In the genomic region with DNA sequence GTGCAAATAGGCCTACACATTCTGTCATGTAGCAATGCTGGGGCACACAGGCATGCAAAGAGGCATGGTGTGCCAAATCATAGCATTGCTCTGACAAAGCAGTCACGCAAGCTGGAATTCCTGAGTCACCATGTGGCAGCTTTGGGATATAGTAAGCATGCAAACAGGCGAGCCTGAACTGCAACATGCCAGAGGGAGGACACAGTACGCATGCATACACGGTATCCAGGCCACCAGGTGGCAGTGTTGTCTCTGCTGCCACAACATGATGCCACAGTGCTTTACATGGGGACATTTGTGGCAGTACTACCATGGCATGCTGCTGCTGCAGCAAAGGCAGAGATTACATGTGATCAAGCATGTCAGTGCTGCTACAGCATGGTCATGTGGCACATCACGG, we compare ENCODE assay signal across 9 mouse cellular contexts. TPM values are rescaled to one million over a fixed set of nuclear protein-coding genes. Genes with fewer than 3 reads are reported as not detected.
DNase-seq lines count a peak whose midpoint lies in the region; TF ChIP-seq lines count a peak whose summit lies in the region.
"Had no signal": no experiment of that assay in that cellular context is flagged by ENCODE, and none has a peak within 500 bp of the region (broad histone marks: within the 10 kb centered on the region; RNA-seq: fewer than 3 reads in every experiment).

No protein-coding gene starts in this region.

- DNase-seq in MEL (ENCODE audit: low read depth, low spot score): peak; percentile 87
- peak; percentile 31 for DNase-seq in cerebellum, adult 11 months
- peak; percentile 79 for DNase-seq in forelimb bud, embryonic 11.5 days (ENCODE audit: low read depth, low spot score)
- peak; percentile 79 for DNase-seq in hindbrain, embryonic 10.5 days (ENCODE audit: low spot score)
- peak; percentile 61 for DNase-seq in layer of hippocampus, adult 9-10 months (ENCODE audit: low spot score)
- DNase-seq in lung, postnatal 10 days: peak; percentile 88
- peak; percentile 65 for DNase-seq in ovary, postnatal 14 days (ENCODE audit: low spot score)
- peak; percentile 80 for DNase-seq in thymus, postnatal 14 days

- no peak overlapping the region for H3K4me3 ChIP-seq in MEL (ENCODE audit: control insufficient read depth in 1 of 2, insufficient read depth in 1 of 2, low read depth in 2 of 2, low read length in 2 of 2)
- H3K4me3 ChIP-seq in hindbrain, embryonic 10.5 days: no peak overlapping the region
- H3K4me3 ChIP-seq: lung, embryonic 15.5 days had no signal

- no peaks in the 10 kb centered on the region for H3K9me3 ChIP-seq in MEL (replicated peaks; ENCODE audit: insufficient read depth, low read length)
- H3K9me3 ChIP-seq in hindbrain, embryonic 10.5 days: no peaks in the 10 kb centered on the region
- H3K9me3 ChIP-seq: lung, embryonic 15.5 days had no signal

- no peaks in the 10 kb centered on the region for H3K79me2 ChIP-seq in MEL (ENCODE audit: control insufficient read depth, insufficient read depth, low read length, poor library complexity)

- TF ChIP-seq CTCF in MEL (IDR thresholded peaks at IDR 0.05 in 2 of 3, conservative IDR thresholded peaks at IDR 0.05 in 1 of 3; ENCODE audit: control insufficient read depth in 1 of 3, insufficient read depth in 1 of 3, low read depth in 2 of 3, low read length in 3 of 3, poor library complexity in 1 of 3, severe bottlenecking in 1 of 3): peak; percentile 95 to 99 (median 96)

- no peak overlapping the region for H3K27ac ChIP-seq in MEL (ENCODE audit: control insufficient read depth, low read depth, low read length)
- no peak overlapping the region for H3K27ac ChIP-seq in hindbrain, embryonic 10.5 days
- H3K27ac ChIP-seq: lung, embryonic 15.5 days had no signal

- TF ChIP-seq EP300 in MEL (IDR thresholded peaks at IDR 0.05; ENCODE audit: low read depth in 1 of 2, low read length in 2 of 2): no peak

- H3K36me3 ChIP-seq in MEL (ENCODE audit: control insufficient read depth in 1 of 2, insufficient read depth in 2 of 2, low read length in 2 of 2): no peaks in the 10 kb centered on the region
- no peaks in the 10 kb centered on the region for H3K36me3 ChIP-seq in hindbrain, embryonic 10.5 days
- H3K36me3 ChIP-seq: lung, embryonic 15.5 days had no signal

- H3K27me3 ChIP-seq in MEL (ENCODE audit: control insufficient read depth in 1 of 2, insufficient read depth in 2 of 2, low read length in 2 of 2): no peaks in the 10 kb centered on the region
- no peaks in the 10 kb centered on the region for H3K27me3 ChIP-seq in hindbrain, embryonic 10.5 days (ENCODE audit: insufficient read depth, poor library complexity, severe bottlenecking)
- H3K27me3 ChIP-seq: lung, embryonic 15.5 days had no signal

- WGBS in hindbrain, embryonic 10.5 days: 38% methylated on average over 5 of the region's 5 CpGs

- H3K9ac ChIP-seq in MEL (ENCODE audit: control insufficient read depth, low read depth, low read length, poor library complexity, severe bottlenecking): no peak overlapping the region
- H3K9ac ChIP-seq: lung, embryonic 15.5 days had no signal

- TF ChIP-seq POLR2A in MEL (IDR thresholded peaks at IDR 0.05; ENCODE audit: control insufficient read depth in 1 of 2, insufficient read depth in 1 of 2, low read depth in 1 of 2, low read length in 2 of 2, poor library complexity in 1 of 2): no peak

- H3K4me1 ChIP-seq in MEL (ENCODE audit: control insufficient read depth in 1 of 2, insufficient read depth in 2 of 2, low read length in 2 of 2): no peaks in the 10 kb centered on the region
- no peaks in the 10 kb centered on the region for H3K4me1 ChIP-seq in hindbrain, embryonic 10.5 days (replicated peaks)
- H3K4me1 ChIP-seq: lung, embryonic 15.5 days had no signal

- peak; percentile 89 for TF ChIP-seq RAD21 in MEL (IDR thresholded peaks at IDR 0.05; ENCODE audit: low read depth, low read length)

TF ChIP-seq in MEL, 35 proteins besides CTCF, POLR2A, EP300 and RAD21:
- TF ChIP-seq ZNF384 (IDR thresholded peaks at IDR 0.05; ENCODE audit: low read depth, low read length) (0 out of 2 replicates have a peak, but pooled peaks have one; percentile 28), NRF1 (IDR thresholded peaks at IDR 0.05; ENCODE audit: insufficient read depth, low read depth, low read length, poor library complexity, severe bottlenecking) (0 out of 2 replicates have a peak, but pooled peaks have one; percentile 24), POLR2AphosphoS2 (IDR thresholded peaks at IDR 0.05; ENCODE audit: low read length) (no peak), JUND (IDR thresholded peaks at IDR 0.05; ENCODE audit: low read depth, low read length) (no peak), MAX (IDR thresholded peaks at IDR 0.05; ENCODE audit: low read length) (peak; percentile 71), USF1 (IDR thresholded peaks at IDR 0.05; ENCODE audit: low read depth, low read length) (no peak), MXI1 (IDR thresholded peaks at IDR 0.05; ENCODE audit: low read depth, low read length) (peak; percentile 61), KAT2A (conservative IDR thresholded peaks at IDR 0.05; ENCODE audit: low read depth, low read length) (no peak), MEF2A (IDR thresholded peaks at IDR 0.05; ENCODE audit: extremely low read depth, insufficient replicate concordance, low read depth, low read length, poor library complexity, severe bottlenecking) (no peak), SIN3A (IDR thresholded peaks at IDR 0.05; ENCODE audit: low read length) (peak; percentile 67), ZMIZ1 (IDR thresholded peaks at IDR 0.05; ENCODE audit: low read depth, low read length) (no peak), MYC (IDR thresholded peaks at IDR 0.05; ENCODE audit: low read depth, low read length) (peak; percentile 72), ZC3H11A (IDR thresholded peaks at IDR 0.05; ENCODE audit: low read depth, low read length) (peak; percentile 90), BHLHE40 (IDR thresholded peaks at IDR 0.05; ENCODE audit: borderline replicate concordance, low read depth, low read length) (no peak), GABPA (IDR thresholded peaks at IDR 0.05; ENCODE audit: low read depth, low read length) (0 out of 2 replicates have a peak, but pooled peaks have one; percentile 2), ZKSCAN1 (IDR thresholded peaks at IDR 0.05; ENCODE audit: low read depth, low read length) (0 out of 2 replicates have a peak, but pooled peaks have one; percentile 10), SMC3 (IDR thresholded peaks at IDR 0.05; ENCODE audit: low read depth, low read length) (peak; percentile 98), TBP (IDR thresholded peaks at IDR 0.05; ENCODE audit: low read depth, low read length) (0 out of 2 replicates have a peak, but pooled peaks have one; percentile 27)

RNA-seq across cellular contexts. Expression of gene P4ha1, which starts 26.8 kb away (rescaled TPM):
- total RNA-seq in MEL (2012; rRNA removed): 18.9 and 50.4 TPM in 2 replicates
- polyA plus RNA-seq in MEL (2012; ENCODE audit: insufficient read depth in 1 of 2, insufficient read length in 2 of 2, low read depth in 1 of 2, low replicate concordance in 2 of 2, missing spikeins in 1 of 2): 10 to 100 TPM in 1 of 2 experiments, not detected in 1; 50.2 TPM
- polyA plus RNA-seq in hindbrain, embryonic 10.5 days (2016; fragmentation: Nextera tagmentation; extraction: Ambion mirVana): 37.2 and 53.0 TPM in 2 replicates

Comparison
In these comparisons a context has a peak if more than half of its experiments do, and no peak if none do; other contexts are left out.
1. DNase-seq: peak in every context shown above with its lines; median percentile 88 in lung, postnatal 10 days; 87 in MEL; 80 in thymus, postnatal 14 days; 79 in forelimb bud, embryonic 11.5 days; 79 in hindbrain, embryonic 10.5 days; 65 in ovary, postnatal 14 days; 61 in layer of hippocampus, adult 9-10 months; 31 in cerebellum, adult 11 months.